Mouse (Mus musculus): Measurements from ENCODE around the gene Emc10. TPM values are rescaled to one million over a fixed set of nuclear protein-coding genes. Genes with fewer than 3 reads are reported as not detected.
A peak's percentile ranks its signal among the peaks of the same experiment; 100 is the strongest.

The Emc10 gene
- polyA plus RNA-seq, 2 experiments, result 151 to 182 TPM

DNA sequence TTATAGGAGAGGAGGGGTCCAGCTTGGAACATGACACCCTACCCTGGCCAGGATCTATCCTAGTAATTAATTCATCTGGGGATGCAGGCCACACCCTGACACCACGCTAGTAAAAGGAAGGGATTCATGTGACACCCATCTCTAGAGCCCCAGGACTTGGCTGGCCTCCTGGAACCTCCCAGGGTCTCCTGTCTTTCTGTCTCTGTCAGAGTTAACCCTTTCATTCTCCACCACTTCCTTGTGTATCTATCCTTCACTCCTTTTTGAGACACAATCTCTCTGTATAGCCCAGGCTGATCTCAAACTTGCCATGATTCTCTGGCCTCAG, 23.8 kb downstream of the Emc10 start:
- no peak overlapping the region for H3K4me3 ChIP-seq (replicated peaks; ENCODE audit: low read length)
- DNase-seq (ENCODE audit: low spot score) (peak; percentile 35), ATAC-seq (ENCODE audit: low FRiP score, low read depth) (no peak)
- no peaks in the 10 kb centered on the region for H3K9me3 ChIP-seq (ENCODE audit: control insufficient read depth, low read length)
- H3K4me2 ChIP-seq (replicated peaks; ENCODE audit: low read depth, low read length, severe bottlenecking), result no peak overlapping the region
- H3K27me3 ChIP-seq (ENCODE audit: control insufficient read depth, insufficient read depth, low read length), result peaks cover 24% of the 10 kb centered on the region
- no peaks in the 10 kb centered on the region; the same call in 1 of the 2 replicates for H3K4me1 ChIP-seq (ENCODE audit: control insufficient read depth, insufficient read depth, low read length)
- no peak overlapping the region for H3K27ac ChIP-seq (replicated peaks; ENCODE audit: low read depth, low read length)
- no peaks in the 10 kb centered on the region; the same call in 1 of the 2 replicates for H3K36me3 ChIP-seq (ENCODE audit: control insufficient read depth, insufficient read depth, low read length)
- H3K9ac ChIP-seq (ENCODE audit: low read depth, low read length, severe bottlenecking), result no peak overlapping the region
- WGBS, result 0% methylated on average over 1 of the region's 1 CpGs
- TF ChIP-seq POLR2A (IDR thresholded peaks at IDR 0.05; ENCODE audit: borderline replicate concordance, extremely low read depth, insufficient read depth, insufficient read length), result no peak

DNA sequence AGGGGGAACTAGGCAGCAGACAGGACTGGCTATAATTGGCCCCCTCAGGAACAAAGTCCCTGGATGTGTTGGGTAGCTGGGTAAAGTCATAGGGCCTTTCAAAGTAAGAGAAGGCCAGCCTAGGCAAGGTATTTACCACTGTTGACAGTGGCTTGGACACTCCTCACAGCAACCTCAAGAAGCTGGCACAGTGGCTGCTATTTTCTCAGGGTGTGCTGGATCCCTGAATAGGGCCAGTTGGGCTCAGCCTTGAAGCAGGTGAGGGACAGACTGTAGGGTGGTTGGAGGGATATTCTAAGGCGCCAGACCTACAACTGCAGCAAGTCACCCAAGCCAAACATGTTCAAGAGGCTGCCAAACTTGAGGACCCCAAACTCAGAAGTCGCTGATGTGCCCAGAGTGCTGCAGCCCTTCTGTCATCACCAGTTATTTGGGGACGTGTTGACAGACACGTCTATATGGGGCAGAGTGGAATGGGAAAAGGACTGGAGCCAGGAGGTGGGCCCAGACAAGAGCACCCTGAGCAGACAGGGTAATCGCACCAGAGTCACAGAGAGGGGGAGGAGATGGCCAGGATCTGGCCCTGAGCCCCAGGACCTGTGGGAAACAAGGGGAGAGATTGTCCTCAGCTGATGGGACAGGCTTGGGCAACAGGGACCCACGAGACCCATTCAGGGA, 24.3 kb downstream of the Emc10 start:
- Histone ChIP-seq H3K9me3 (ENCODE audit: control insufficient read depth, low read length) (no peaks in the 10 kb centered on the region), H3K36me3 (ENCODE audit: control insufficient read depth, insufficient read depth, low read length) (no peaks in the 10 kb centered on the region; the same call in 1 of the 2 replicates), H3K4me1 (ENCODE audit: control insufficient read depth, insufficient read depth, low read length) (no peaks in the 10 kb centered on the region; the same call in 1 of the 2 replicates), H3K4me3 (replicated peaks; ENCODE audit: low read length) (no peak overlapping the region), H3K27me3 (ENCODE audit: control insufficient read depth, insufficient read depth, low read length) (peaks cover 20% of the 10 kb centered on the region), H3K27ac (replicated peaks; ENCODE audit: low read depth, low read length) (0 out of 2 replicates have a peak overlapping the region, but pooled peaks have one; percentile 13), H3K4me2 (replicated peaks; ENCODE audit: low read depth, low read length, severe bottlenecking) (no peak overlapping the region), H3K9ac (ENCODE audit: low read depth, low read length, severe bottlenecking) (no peak overlapping the region)
- DNase-seq (ENCODE audit: low spot score) (no peak), ATAC-seq (ENCODE audit: low FRiP score, low read depth) (no peak)
- WGBS, result 37% methylated on average over 6 of the region's 6 CpGs
- TF ChIP-seq POLR2A (IDR thresholded peaks at IDR 0.05; ENCODE audit: borderline replicate concordance, extremely low read depth, insufficient read depth, insufficient read length), result no peak

DNA sequence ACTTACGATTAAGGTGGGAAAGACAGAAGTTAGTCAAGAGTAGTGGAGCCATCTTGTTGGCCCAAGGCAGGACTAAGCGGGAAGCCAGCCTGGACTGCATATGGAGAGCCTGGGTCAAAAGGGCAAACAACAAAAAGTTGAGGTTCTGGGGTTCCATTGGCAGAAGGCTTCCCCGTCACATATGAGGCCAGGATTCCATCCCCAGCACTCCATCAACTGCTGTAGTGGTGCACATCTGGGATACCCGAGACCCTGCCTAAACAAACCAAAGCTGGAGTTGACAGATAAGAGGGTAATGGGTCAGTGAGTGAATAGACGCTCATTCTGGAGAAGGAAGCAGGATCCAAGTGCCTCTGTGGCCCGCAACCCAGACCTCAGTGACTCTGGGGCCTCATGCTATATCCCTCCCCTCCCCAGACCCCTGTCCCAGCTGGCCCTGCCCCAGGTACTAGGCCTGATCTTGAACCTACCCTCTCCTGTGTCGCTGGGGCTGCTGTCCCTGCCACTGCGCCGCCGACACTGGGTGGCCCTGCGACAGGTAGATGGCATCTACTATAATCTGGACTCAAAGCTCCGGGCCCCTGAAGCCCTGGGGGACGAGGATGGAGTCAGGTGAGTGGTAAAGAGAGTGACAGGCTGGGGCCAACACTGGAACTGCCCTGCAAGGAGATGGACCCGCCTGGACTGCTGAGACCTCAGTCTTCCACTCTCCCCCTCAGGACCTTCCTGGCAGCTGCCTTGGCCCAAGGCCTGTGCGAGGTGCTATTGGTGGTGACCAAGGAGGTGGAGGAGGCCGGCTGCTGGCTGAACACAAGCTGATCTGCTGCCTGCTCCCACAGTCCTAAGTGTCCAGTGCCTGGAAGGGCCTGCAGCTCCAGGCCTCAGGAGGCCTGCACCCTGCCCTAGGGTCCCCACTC, 25.4 kb downstream of the Emc10 start:
- Histone ChIP-seq H3K36me3 (ENCODE audit: control insufficient read depth, insufficient read depth, low read length) (no peaks in the 10 kb centered on the region; the same call in 1 of the 2 replicates), H3K27ac (replicated peaks; ENCODE audit: low read depth, low read length) (no peak overlapping the region), H3K9ac (ENCODE audit: low read depth, low read length, severe bottlenecking) (0 out of 2 replicates have a peak overlapping the region, but pooled peaks have one; percentile 9), H3K9me3 (ENCODE audit: control insufficient read depth, low read length) (no peaks in the 10 kb centered on the region), H3K27me3 (ENCODE audit: control insufficient read depth, insufficient read depth, low read length) (peaks cover 20% of the 10 kb centered on the region), H3K4me2 (replicated peaks; ENCODE audit: low read depth, low read length, severe bottlenecking) (no peak overlapping the region), H3K4me1 (ENCODE audit: control insufficient read depth, insufficient read depth, low read length) (no peaks in the 10 kb centered on the region; the same call in 1 of the 2 replicates), H3K4me3 (replicated peaks; ENCODE audit: low read length) (no peak overlapping the region)
- DNase-seq (ENCODE audit: low spot score) (no peak), ATAC-seq (ENCODE audit: low FRiP score, low read depth) (no peak)
- no peak for TF ChIP-seq POLR2A (IDR thresholded peaks at IDR 0.05; ENCODE audit: borderline replicate concordance, extremely low read depth, insufficient read depth, insufficient read length)
- 82% methylated on average over 16 of the region's 16 CpGs for whole genome bisulfite sequencing

DNA sequence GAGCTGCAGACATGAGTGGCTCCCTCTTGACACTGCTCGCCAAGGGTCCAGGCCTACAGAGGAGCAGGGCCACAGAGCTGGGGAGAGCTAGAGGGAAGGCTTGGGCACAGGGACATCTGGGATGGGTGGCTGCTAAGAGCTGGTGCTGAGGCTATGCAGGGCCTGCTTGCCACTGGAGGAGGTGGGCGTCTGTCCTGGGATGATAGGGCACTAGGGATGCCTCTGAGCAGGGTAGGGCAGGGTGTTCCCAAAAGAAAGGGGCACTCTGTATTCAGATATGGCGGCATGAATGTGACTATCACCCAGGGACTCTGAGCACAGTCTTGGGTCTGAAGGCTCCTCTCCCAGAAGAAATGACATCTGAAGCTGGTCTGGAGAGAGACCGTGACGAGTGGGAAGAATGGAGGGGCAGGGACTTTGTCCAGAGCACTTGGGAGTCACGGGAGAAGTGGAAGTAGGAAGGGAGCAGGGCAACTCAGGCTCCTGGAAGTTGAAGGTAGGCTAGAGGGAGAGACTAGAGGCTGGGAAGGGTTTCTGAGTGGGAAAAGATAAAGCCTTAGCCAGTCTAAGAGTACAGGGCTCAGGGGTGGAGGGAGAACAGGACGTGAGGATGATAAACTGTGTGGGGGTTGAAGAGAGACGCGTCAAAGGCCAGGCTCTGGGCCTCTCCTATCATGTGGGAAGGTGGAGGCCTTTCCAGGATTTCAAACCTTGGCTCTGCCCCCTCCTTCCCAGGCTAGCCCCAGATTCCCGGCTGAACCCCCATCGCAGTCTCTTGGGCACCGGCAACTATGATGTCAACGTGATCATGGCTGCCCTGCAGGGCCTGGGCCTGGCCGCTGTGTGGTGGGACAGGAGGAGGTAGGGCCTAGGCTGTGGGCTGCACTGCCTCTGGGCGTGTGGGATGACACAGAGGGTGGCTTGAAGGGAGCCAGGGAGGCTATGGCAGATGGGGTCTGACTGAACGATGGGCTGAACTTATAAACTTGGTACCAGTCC, 26.4 kb downstream of the Emc10 start:
- WGBS, result 89% methylated on average over 16 of the region's 16 CpGs
- no peak overlapping the region for H3K4me3 ChIP-seq (replicated peaks; ENCODE audit: low read length)
- H3K27ac ChIP-seq (replicated peaks; ENCODE audit: low read depth, low read length), result no peak overlapping the region
- no peaks in the 10 kb centered on the region for H3K9me3 ChIP-seq (ENCODE audit: control insufficient read depth, low read length)
- H3K27me3 ChIP-seq (ENCODE audit: control insufficient read depth, insufficient read depth, low read length), result peaks cover 13% of the 10 kb centered on the region
- H3K9ac ChIP-seq (ENCODE audit: low read depth, low read length, severe bottlenecking), result no peak overlapping the region
- DNase-seq (ENCODE audit: low spot score) (no peak), ATAC-seq (ENCODE audit: low FRiP score, low read depth) (no peak)
- no peak for TF ChIP-seq POLR2A (IDR thresholded peaks at IDR 0.05; ENCODE audit: borderline replicate concordance, extremely low read depth, insufficient read depth, insufficient read length)
- no peaks in the 10 kb centered on the region; the same call in 1 of the 2 replicates for H3K4me1 ChIP-seq (ENCODE audit: control insufficient read depth, insufficient read depth, low read length)
- H3K36me3 ChIP-seq (ENCODE audit: control insufficient read depth, insufficient read depth, low read length), result no peaks in the 10 kb centered on the region; the same call in 1 of the 2 replicates
- no peak overlapping the region for H3K4me2 ChIP-seq (replicated peaks; ENCODE audit: low read depth, low read length, severe bottlenecking)
